Mouse (Mus musculus): Measurements from ENCODE around the gene Rrp1. TPM values are rescaled to one million over a fixed set of nuclear protein-coding genes. Genes with fewer than 3 reads are reported as not detected.
A peak's percentile ranks its signal among the peaks of the same experiment; 100 is the strongest.

Gene Rrp1
- total and polyA plus RNA-seq, 3 experiments, result 51.3 to 94.4 (median 88.8) TPM

GRCm38 (mm10) chr10:78388216-78388980, 24.4 kb downstream of the Rrp1 start:
- no peaks in the 10 kb centered on the region for H3K79me2 ChIP-seq (replicated peaks; ENCODE audit: control insufficient read depth, insufficient read depth, low read length)
- H3K36me3 ChIP-seq (ENCODE audit: control insufficient read depth, insufficient read depth, low read length), result no peaks in the 10 kb centered on the region
- H3K4me1 ChIP-seq (ENCODE audit: control insufficient read depth, insufficient read depth, low read length), result peaks cover 4% of the 10 kb centered on the region
- peak overlapping the region; percentile 22; the same call in 1 of the 2 replicates for H3K4me3 ChIP-seq
- H3K27me3 ChIP-seq (ENCODE audit: control insufficient read depth, insufficient read depth, low read length), result no peaks in the 10 kb centered on the region
- H3K27ac ChIP-seq, result peak overlapping the region; percentile 0; the same call in 1 of the 2 replicates
- DNase-seq, result peak; percentile 35 to 37
- intact Hi-C loops (cut with DNase I), result loop anchor here (5.0 kb wide), 1 partner anchor 36 kb away; the partner anchor contains the start of gene Agpat3
- TF ChIP-seq EP300 (IDR thresholded peaks at IDR 0.05; ENCODE audit: insufficient read depth, low read depth, low read length), result no peak
- no peak for TF ChIP-seq CTCF (IDR thresholded peaks at IDR 0.05)
- TF ChIP-seq POLR2A (IDR thresholded peaks at IDR 0.05; ENCODE audit: insufficient read depth, low read depth, low read length), result no peak
- H3K9ac ChIP-seq (ENCODE audit: low read depth, low read length), result peak overlapping the region; percentile 20; the same call in 1 of the 2 replicates
- WGBS, result 45% methylated on average over 20 of the region's 20 CpGs

GRCm38 (mm10) chr10:78385520-78385919, 27.3 kb downstream of the Rrp1 start:
- intact Hi-C loops (cut with DNase I), result loop anchor here (5.0 kb wide), 1 partner anchor 33 kb away; the partner anchor contains the start of gene Agpat3
- Histone ChIP-seq H3K79me2 (replicated peaks; ENCODE audit: control insufficient read depth, insufficient read depth, low read length) (no peaks in the 10 kb centered on the region), H3K4me3 (no peak overlapping the region), H3K27me3 (ENCODE audit: control insufficient read depth, insufficient read depth, low read length) (no peaks in the 10 kb centered on the region), H3K36me3 (ENCODE audit: control insufficient read depth, insufficient read depth, low read length) (no peaks in the 10 kb centered on the region), H3K27ac (no peak overlapping the region), H3K9ac (ENCODE audit: low read depth, low read length) (no peak overlapping the region), H3K4me1 (ENCODE audit: control insufficient read depth, insufficient read depth, low read length) (peaks cover 4% of the 10 kb centered on the region; the same call in 1 of the 2 replicates)
- 73% methylated on average over 5 of the region's 5 CpGs for WGBS
- DNase-seq, result no peak
- TF ChIP-seq POLR2A (IDR thresholded peaks at IDR 0.05; ENCODE audit: insufficient read depth, low read depth, low read length), result no peak
- no peak for TF ChIP-seq CTCF (IDR thresholded peaks at IDR 0.05)
- TF ChIP-seq EP300 (IDR thresholded peaks at IDR 0.05; ENCODE audit: insufficient read depth, low read depth, low read length), result no peak

DNA sequence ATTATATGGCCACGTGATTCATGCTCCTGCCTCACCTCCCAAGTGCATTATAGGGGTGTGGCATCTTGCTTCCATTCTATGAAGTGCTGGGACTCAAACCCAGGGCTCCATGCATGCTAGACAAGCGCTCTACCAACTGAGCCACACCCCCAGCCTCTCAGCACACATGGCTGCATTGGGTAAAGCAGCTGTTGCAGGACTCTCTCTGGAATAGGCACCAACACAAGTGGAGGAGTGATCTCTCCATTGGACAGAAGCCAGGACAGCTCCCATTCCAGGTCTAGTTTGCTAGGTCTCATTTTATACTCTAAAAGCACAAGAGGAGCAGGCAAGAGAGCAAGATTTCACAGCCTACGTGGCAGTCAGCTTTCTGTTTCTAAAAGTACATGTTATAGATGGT, 29.3 kb downstream of the Rrp1 start:
- no peak for TF ChIP-seq EP300 (IDR thresholded peaks at IDR 0.05; ENCODE audit: insufficient read depth, low read depth, low read length)
- no peak for TF ChIP-seq POLR2A (IDR thresholded peaks at IDR 0.05; ENCODE audit: insufficient read depth, low read depth, low read length)
- no peak for TF ChIP-seq CTCF (IDR thresholded peaks at IDR 0.05)
- no peaks in the 10 kb centered on the region for H3K79me2 ChIP-seq (replicated peaks; ENCODE audit: control insufficient read depth, insufficient read depth, low read length)
- H3K36me3 ChIP-seq (ENCODE audit: control insufficient read depth, insufficient read depth, low read length), result no peaks in the 10 kb centered on the region
- no peak overlapping the region for H3K4me3 ChIP-seq
- intact Hi-C loops (cut with DNase I), result no loop called here
- H3K27ac ChIP-seq, result no peak overlapping the region
- 85% methylated on average over 3 of the region's 3 CpGs for WGBS
- H3K27me3 ChIP-seq (ENCODE audit: control insufficient read depth, insufficient read depth, low read length), result no peaks in the 10 kb centered on the region
- H3K9ac ChIP-seq (ENCODE audit: low read depth, low read length), result no peak overlapping the region
- DNase-seq, result no peak
- H3K4me1 ChIP-seq (ENCODE audit: control insufficient read depth, insufficient read depth, low read length), result peaks cover 2% of the 10 kb centered on the region; the same call in 1 of the 2 replicates

- no peaks in the 10 kb centered on the region for H3K27me3 ChIP-seq (ENCODE audit: control insufficient read depth, insufficient read depth, low read length)
- H3K36me3 ChIP-seq (ENCODE audit: control insufficient read depth, insufficient read depth, low read length), result no peaks in the 10 kb centered on the region
- no peaks in the 10 kb centered on the region for H3K4me1 ChIP-seq (ENCODE audit: control insufficient read depth, insufficient read depth, low read length)
- no peaks in the 10 kb centered on the region for H3K79me2 ChIP-seq (replicated peaks; ENCODE audit: control insufficient read depth, insufficient read depth, low read length)
- H3K9ac ChIP-seq (ENCODE audit: low read depth, low read length), result no peak overlapping the region
- 95% methylated on average over 7 of the region's 7 CpGs for WGBS
- no peak for TF ChIP-seq EP300 (IDR thresholded peaks at IDR 0.05; ENCODE audit: insufficient read depth, low read depth, low read length)
- no peak for TF ChIP-seq POLR2A (IDR thresholded peaks at IDR 0.05; ENCODE audit: insufficient read depth, low read depth, low read length)
- peak; percentile 37 for TF ChIP-seq CTCF (IDR thresholded peaks at IDR 0.05)
- no peak for DNase-seq
- no peak overlapping the region for H3K4me3 ChIP-seq
- intact Hi-C loops (cut with DNase I), result no loop called here
- H3K27ac ChIP-seq, result no peak overlapping the region
These were observed 34.3 kb downstream of the Rrp1 start for GRCm38 (mm10) chr10:78378516-78378915.

GRCm38 (mm10) chr10:78372681-78373668, 39.9 kb downstream of the Rrp1 start:
- no peak overlapping the region for H3K27ac ChIP-seq

More at GRCm38 (mm10) chr10:78372681-78373668, 39.9 kb downstream of the Rrp1 start:
- no peak for DNase-seq
- Histone ChIP-seq H3K27me3 (ENCODE audit: control insufficient read depth, insufficient read depth, low read length) (no peaks in the 10 kb centered on the region), H3K4me1 (ENCODE audit: control insufficient read depth, insufficient read depth, low read length) (no peaks in the 10 kb centered on the region), H3K79me2 (replicated peaks; ENCODE audit: control insufficient read depth, insufficient read depth, low read length) (no peaks in the 10 kb centered on the region), H3K36me3 (ENCODE audit: control insufficient read depth, insufficient read depth, low read length) (no peaks in the 10 kb centered on the region), H3K4me3 (no peak overlapping the region), H3K9ac (ENCODE audit: low read depth, low read length) (no peak overlapping the region)
- 58% methylated on average over 27 of the region's 27 CpGs for WGBS
- TF ChIP-seq EP300 (IDR thresholded peaks at IDR 0.05; ENCODE audit: insufficient read depth, low read depth, low read length), result no peak
- no peak for TF ChIP-seq POLR2A (IDR thresholded peaks at IDR 0.05; ENCODE audit: insufficient read depth, low read depth, low read length)
- TF ChIP-seq CTCF (IDR thresholded peaks at IDR 0.05), result no peak
- intact Hi-C loops (cut with DNase I), result no loop called here

Data from heart, adult 2 months (tissue).